Mouse (Mus musculus) forebrain, postnatal 0 days (tissue): ENCODE data around the gene Myo18a. TPM values are rescaled to one million over a fixed set of nuclear protein-coding genes. Genes with fewer than 3 reads are reported as not detected.

Experiments
- ATAC-seq: fragments of 200-750 bp; cut with Nextera tagmentation; 2 replicates; pipeline ENCODE4 v1.8.0; 2017; ENCODE audit warnings: mild to moderate bottlenecking, moderate library complexity
- DNase-seq: peaks from one replicate; pipeline ENCODE4 v3.0.0-alpha.2; 2015
- H3K27ac ChIP-seq: fragments of 300-500 bp; sonication (generic); 2 replicates; pipeline ENCODE4 v1.5.1; 2014; ENCODE audit warnings: low read depth, mild to moderate bottlenecking, antibody characterized with exemption, low read length, moderate library complexity, mixed read lengths
- H3K27me3 ChIP-seq: fragments of 300-500 bp; sonication (generic); 2 replicates; pipeline ENCODE4 v1.6.1; 2014; ENCODE audit warnings: mild to moderate bottlenecking, low read length, mixed read lengths; ENCODE audit not compliant: insufficient read depth
- H3K36me3 ChIP-seq: fragments of 300-500 bp; sonication (generic); 2 replicates; pipeline ENCODE4 v1.6.1; 2014; ENCODE audit warnings: mild to moderate bottlenecking, moderate library complexity; ENCODE audit not compliant: insufficient read depth
- H3K4me1 ChIP-seq: fragments of 300-500 bp; sonication (generic); 2 replicates; pipeline ENCODE4 v1.6.1; 2014; ENCODE audit warnings: antibody characterized with exemption; ENCODE audit not compliant: insufficient read depth
- H3K4me2 ChIP-seq: fragments of 300-500 bp; sonication (generic); 2 replicates; pipeline ENCODE4 v1.6.1; 2014; ENCODE audit warnings: low read depth, mild to moderate bottlenecking, moderate library complexity
- H3K4me3 ChIP-seq: fragments of 300-500 bp; sonication (generic); 2 replicates; pipeline ENCODE4 v1.5.1; 2014; ENCODE audit warnings: low read depth, low read length, mixed read lengths
- H3K9ac ChIP-seq: fragments of 300-500 bp; sonication (generic); 2 replicates; pipeline ENCODE4 v1.6.1; 2014; ENCODE audit warnings: mild to moderate bottlenecking
- H3K9me3 ChIP-seq: fragments of 300-500 bp; sonication (generic); 2 replicates; pipeline ENCODE4 v1.6.1; 2016; ENCODE audit warnings: low read length
- CTCF ChIP-seq: sonication (generic); IDR thresholded peaks from 2 replicates; pipeline ENCODE4 v1.5.1; 2016; ENCODE audit warnings: antibody characterized with exemption, control low read depth, low read depth
- WGBS: fragments of 180-500 bp; shearing (Covaris S2); extraction: QIAGEN DNeasy Blood & Tissue Kit; methylation state at CpG from one replicate; pipeline ENCODE4 v1.1.7; 2014; 5-methylcytosine and 5-hydroxymethylcytosine counted together
- polyA plus RNA-seq: library from polyadenylated mRNA; unstranded; fragments of >200 nt; fragmentation: Nextera tagmentation; extraction: Ambion mirVana; gene quantifications from 2 replicates; pipeline ENCODE4 v1.2.1, GENCODE M21; 2015
- total RNA-seq: library from RNA; depleted of rRNA; stranded (reverse); fragments of >200 nt; gene quantifications from 2 replicates; pipeline ENCODE4 v1.2.3, GENCODE M21; 2014

Myo18a gene
- total and polyA plus RNA-seq, 2 experiments from 2014 or later = 33.8 to 85.2 TPM

GRCm38 (mm10) chr11:77793238-77793930 is 30.3 kb downstream of the Myo18a start:
- peak overlapping the region; percentile 46 for H3K4me3 ChIP-seq
- WGBS = 5% methylated on average over 19 of the region's 19 CpGs
- no peaks in the 10 kb centered on the region for H3K27me3 ChIP-seq
- H3K9me3 ChIP-seq = no peaks in the 10 kb centered on the region
- H3K4me2 ChIP-seq = peak overlapping the region; percentile 59
- peaks cover 5% of the 10 kb centered on the region; the same call in 1 of the 2 replicates for H3K4me1 ChIP-seq
- DNase-seq (peak; percentile 98), ATAC-seq (peak; percentile 91)
- H3K36me3 ChIP-seq = no peaks in the 10 kb centered on the region
- H3K9ac ChIP-seq = peak overlapping the region; percentile 51
- peak; percentile 99 for TF ChIP-seq CTCF
- peak overlapping the region; percentile 47; the same call in 1 of the 2 replicates for H3K27ac ChIP-seq

GRCm38 (mm10) chr11:77795216-77795615 is 32.2 kb downstream of the Myo18a start:
- Histone ChIP-seq H3K27me3 (no peaks in the 10 kb centered on the region), H3K4me1 (peaks cover 5% of the 10 kb centered on the region; the same call in 1 of the 2 replicates), H3K27ac (no peak overlapping the region), H3K4me2 (no peak overlapping the region), H3K9me3 (no peaks in the 10 kb centered on the region), H3K36me3 (no peaks in the 10 kb centered on the region), H3K9ac (no peak overlapping the region), H3K4me3 (no peak overlapping the region)
- WGBS = 87% methylated on average over 5 of the region's 5 CpGs
- DNase-seq = no peak
- TF ChIP-seq CTCF = no peak
- ATAC-seq = no peak

GRCm38 (mm10) chr11:77800491-77800868 is 37.4 kb downstream of the Myo18a start:
- Histone ChIP-seq H3K4me2 (no peak overlapping the region), H3K4me1 (no peaks in the 10 kb centered on the region), H3K9ac (no peak overlapping the region), H3K9me3 (no peaks in the 10 kb centered on the region), H3K36me3 (no peaks in the 10 kb centered on the region), H3K27ac (no peak overlapping the region), H3K27me3 (no peaks in the 10 kb centered on the region), H3K4me3 (no peak overlapping the region)
- DNase-seq (no peak), ATAC-seq (no peak)
- no peak for TF ChIP-seq CTCF
- 71% methylated on average over 9 of the region's 9 CpGs for WGBS

- 41% methylated on average over 15 of the region's 15 CpGs for WGBS
- no peak overlapping the region for H3K27ac ChIP-seq
- no peak overlapping the region for H3K9ac ChIP-seq
- no peaks in the 10 kb centered on the region for H3K4me1 ChIP-seq
- DNase-seq = no peak
- H3K4me3 ChIP-seq = no peak overlapping the region
- no peak for ATAC-seq
- H3K36me3 ChIP-seq = no peaks in the 10 kb centered on the region
- H3K4me2 ChIP-seq = no peak overlapping the region
- H3K9me3 ChIP-seq = no peaks in the 10 kb centered on the region
- TF ChIP-seq CTCF = no peak
- no peaks in the 10 kb centered on the region for H3K27me3 ChIP-seq
These were observed 38.0 kb downstream of the Myo18a start for GRCm38 (mm10) chr11:77800869-77801701.

GRCm38 (mm10) chr11:77802341-77802865 is 39.4 kb downstream of the Myo18a start:
- Histone ChIP-seq H3K27ac (no peak overlapping the region), H3K27me3 (no peaks in the 10 kb centered on the region), H3K9ac (no peak overlapping the region), H3K4me1 (no peaks in the 10 kb centered on the region), H3K9me3 (no peaks in the 10 kb centered on the region), H3K4me2 (no peak overlapping the region), H3K4me3 (no peak overlapping the region), H3K36me3 (no peaks in the 10 kb centered on the region)
- WGBS = 71% methylated on average over 9 of the region's 9 CpGs
- no peak for TF ChIP-seq CTCF
- DNase-seq = no peak
- ATAC-seq = no peak

- H3K27ac ChIP-seq = 0 out of 2 replicates have a peak overlapping the region, but pooled peaks have one; percentile 21
- DNase-seq (peak; percentile 65), ATAC-seq (peak; percentile 77)
- TF ChIP-seq CTCF = peak; percentile 27; the same call in 1 of the 2 replicates
- H3K9ac ChIP-seq = no peak overlapping the region
- no peak overlapping the region for H3K4me2 ChIP-seq
- WGBS = 9% methylated on average over 2 of the region's 2 CpGs
- no peaks in the 10 kb centered on the region for H3K27me3 ChIP-seq
- H3K4me1 ChIP-seq = 0 out of 2 replicates have a peak, but pooled peaks cover 4% of the 10 kb centered on the region
- no peaks in the 10 kb centered on the region for H3K36me3 ChIP-seq
- no peaks in the 10 kb centered on the region for H3K9me3 ChIP-seq
- no peak overlapping the region for H3K4me3 ChIP-seq
These were observed 43.2 kb downstream of the Myo18a start for GRCm38 (mm10) chr11:77806218-77806617.
